Mouse (Mus musculus) midbrain, embryonic 11.5 days (tissue): ENCODE measurements around the gene Fgd6. TPM values are rescaled to one million over a fixed set of nuclear protein-coding genes. Genes with fewer than 3 reads are reported as not detected.

Experiments used
- ATAC-seq: fragments of 200-750 bp; cut with Nextera tagmentation; 2 replicates; pipeline ENCODE4 v1.8.0; 2017; ENCODE audit warnings: moderate TSS enrichment, moderate library complexity; ENCODE audit not compliant: low FRiP score
- DNase-seq: peaks from one replicate; pipeline ENCODE4 v3.0.0; 2015; ENCODE audit warnings: low spot score; ENCODE audit errors: missing footprints
- H3K27ac ChIP-seq: fragments of 300-500 bp; sonication (generic); 2 replicates; pipeline ENCODE4 v1.5.1; 2014; ENCODE audit warnings: low read depth, low read length
- H3K27me3 ChIP-seq: fragments of 300-500 bp; sonication (generic); 2 replicates; pipeline ENCODE4 v1.6.1; 2014; ENCODE audit warnings: mild to moderate bottlenecking, low read length, moderate library complexity, mixed read lengths; ENCODE audit not compliant: control insufficient read depth, insufficient read depth
- H3K36me3 ChIP-seq: fragments of 300-500 bp; sonication (generic); 2 replicates; pipeline ENCODE4 v1.6.1; 2014; ENCODE audit warnings: mild to moderate bottlenecking, low read length, moderate library complexity, mixed read lengths; ENCODE audit not compliant: control insufficient read depth, insufficient read depth
- H3K4me1 ChIP-seq: fragments of 300-500 bp; sonication (generic); 2 replicates; pipeline ENCODE4 v1.6.1; 2014; ENCODE audit warnings: low read length; ENCODE audit not compliant: control insufficient read depth, insufficient read depth
- H3K4me2 ChIP-seq: fragments of 300-500 bp; sonication (generic); 2 replicates; pipeline ENCODE4 v1.6.1; 2014; ENCODE audit warnings: mild to moderate bottlenecking, moderate library complexity
- H3K4me3 ChIP-seq: fragments of 300-500 bp; sonication (generic); 2 replicates; pipeline ENCODE4 v1.5.1; 2014; ENCODE audit warnings: low read depth, low read length
- H3K9ac ChIP-seq: fragments of 300-500 bp; sonication (generic); 2 replicates; pipeline ENCODE4 v1.6.1; 2014; ENCODE audit warnings: low read length
- H3K9me3 ChIP-seq: fragments of 300-500 bp; sonication (generic); 2 replicates; pipeline ENCODE4 v1.6.1; 2016; ENCODE audit warnings: low read length; ENCODE audit not compliant: control insufficient read depth
- WGBS: fragments of 180-500 bp; shearing (Covaris S2); extraction: QIAGEN DNeasy Blood & Tissue Kit; methylation state at CpG from one replicate; pipeline ENCODE4 v1.1.7; 2014; 5-methylcytosine and 5-hydroxymethylcytosine counted together
- polyA plus RNA-seq: library from polyadenylated mRNA; unstranded; fragments of >200 nt; fragmentation: Nextera tagmentation; extraction: Ambion mirVana; gene quantifications from 2 replicates; pipeline ENCODE4 v1.2.1, GENCODE M21; 2014

Gene Fgd6
- polyA plus RNA-seq, 1 experiment from 2014 or later: 5.6 TPM

GRCm38 (mm10) chr10:94076966-94077825, 41.4 kb downstream of the Fgd6 start:
- H3K27me3 ChIP-seq: no peaks in the 10 kb centered on the region
- WGBS: 60% methylated on average over 14 of the region's 14 CpGs
- H3K9me3 ChIP-seq: no peaks in the 10 kb centered on the region
- no peaks in the 10 kb centered on the region for H3K36me3 ChIP-seq
- H3K9ac ChIP-seq: no peak overlapping the region
- no peaks in the 10 kb centered on the region for H3K4me1 ChIP-seq
- H3K27ac ChIP-seq: no peak overlapping the region
- no peak overlapping the region for H3K4me3 ChIP-seq
- no peak for DNase-seq
- ATAC-seq: no peak
- no peak overlapping the region for H3K4me2 ChIP-seq

- Histone ChIP-seq H3K9ac (no peak overlapping the region), H3K4me1 (peaks cover 2% of the 10 kb centered on the region; the same call in 1 of the 2 replicates), H3K4me3 (no peak overlapping the region), H3K9me3 (no peaks in the 10 kb centered on the region), H3K36me3 (no peaks in the 10 kb centered on the region), H3K4me2 (no peak overlapping the region), H3K27me3 (no peaks in the 10 kb centered on the region), H3K27ac (no peak overlapping the region)
- WGBS: 73% methylated on average over 3 of the region's 3 CpGs
- no peak for DNase-seq
- no peak for ATAC-seq
Observed at GRCm38 (mm10) chr10:94080740-94081139, 44.9 kb downstream of the Fgd6 start.

DNA sequence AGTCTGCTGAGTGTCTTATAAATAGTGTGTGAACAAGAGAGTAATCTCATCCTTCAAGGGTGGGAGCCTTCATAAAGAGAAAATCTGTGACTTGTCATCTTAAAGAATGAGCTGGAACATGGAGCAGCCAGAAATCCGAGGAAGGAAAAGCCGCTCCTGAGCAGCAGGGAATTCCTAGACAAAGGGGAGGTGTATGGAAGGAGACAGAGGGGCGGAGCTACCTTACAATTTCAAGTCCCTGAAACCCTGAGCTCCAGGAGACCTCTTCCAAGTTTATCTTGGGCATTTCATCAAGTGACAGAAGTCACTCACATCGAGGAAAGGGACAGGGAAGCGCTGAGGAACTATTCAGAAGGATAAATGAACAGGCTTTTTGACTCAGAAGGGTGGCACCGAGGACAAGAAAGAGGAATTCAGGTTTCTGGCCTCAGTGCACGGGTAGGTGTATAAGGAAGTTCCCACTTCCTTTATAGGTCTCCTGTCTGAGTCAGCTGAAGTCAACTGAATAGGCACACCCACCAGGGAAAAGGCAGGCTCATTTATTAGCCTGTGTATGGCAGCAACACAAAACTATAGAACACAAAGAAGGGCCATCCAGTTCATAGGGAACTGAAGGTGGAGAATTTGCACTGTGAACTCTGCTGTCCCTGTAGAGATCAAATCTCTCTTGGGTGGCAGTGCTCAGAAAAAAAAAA, 46.4 kb downstream of the Fgd6 start:
- 41% methylated on average over 7 of the region's 7 CpGs for WGBS
- Histone ChIP-seq H3K9ac (no peak overlapping the region), H3K9me3 (no peaks in the 10 kb centered on the region), H3K4me2 (no peak overlapping the region), H3K36me3 (no peaks in the 10 kb centered on the region), H3K27ac (no peak overlapping the region), H3K4me3 (no peak overlapping the region), H3K4me1 (peaks cover 2% of the 10 kb centered on the region; the same call in 1 of the 2 replicates), H3K27me3 (no peaks in the 10 kb centered on the region)
- DNase-seq (no peak), ATAC-seq (no peak)

GRCm38 (mm10) chr10:94086315-94086714, 50.5 kb downstream of the Fgd6 start:
- H3K27me3 ChIP-seq: no peaks in the 10 kb centered on the region
- H3K4me2 ChIP-seq: no peak overlapping the region
- no peaks in the 10 kb centered on the region for H3K9me3 ChIP-seq
- WGBS: 93% methylated on average over 8 of the region's 8 CpGs
- H3K9ac ChIP-seq: no peak overlapping the region
- no peak overlapping the region for H3K27ac ChIP-seq
- H3K4me3 ChIP-seq: no peak overlapping the region
- peaks cover 2% of the 10 kb centered on the region; the same call in 1 of the 2 replicates for H3K4me1 ChIP-seq
- H3K36me3 ChIP-seq: 0 out of 2 replicates have a peak, but pooled peaks cover 2% of the 10 kb centered on the region
- no peak for ATAC-seq
- no peak for DNase-seq

DNA sequence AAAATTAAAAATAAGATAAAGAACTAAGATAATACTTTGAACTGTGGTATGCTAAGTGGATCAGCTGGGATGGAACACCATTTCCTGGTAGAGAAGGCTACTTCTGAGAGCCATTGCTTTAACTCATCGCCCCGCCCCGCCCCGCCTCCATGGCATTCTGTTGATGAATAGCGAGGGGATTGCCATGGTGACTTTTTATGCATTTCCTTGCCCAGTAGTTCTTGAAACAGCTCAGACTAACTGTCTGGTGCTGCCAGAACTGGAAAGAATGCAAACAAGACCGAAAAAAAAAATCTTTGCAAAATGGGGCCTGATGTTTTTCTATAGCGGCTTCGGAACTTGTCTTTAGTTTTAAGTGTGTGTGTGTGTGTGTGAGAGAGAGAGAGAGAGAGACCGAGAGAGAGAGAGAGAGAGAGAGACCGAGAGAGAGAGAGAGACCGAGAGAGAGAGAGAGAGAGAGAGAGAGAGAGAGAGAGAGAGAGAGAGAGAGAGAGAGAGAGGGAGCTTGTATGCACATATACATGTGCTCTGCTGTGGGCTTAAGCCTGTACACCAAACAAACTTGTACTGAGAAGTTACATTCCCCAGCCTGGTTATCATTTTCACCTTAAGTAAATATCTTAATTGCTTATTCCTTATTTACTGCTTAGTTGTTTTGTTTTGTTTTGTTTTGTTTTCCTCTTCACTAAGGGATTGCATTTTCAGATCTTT, 51.7 kb downstream of the Fgd6 start:
- H3K9ac ChIP-seq: no peak overlapping the region
- peak overlapping the region; percentile 20; the same call in 1 of the 2 replicates for H3K4me2 ChIP-seq
- no peaks in the 10 kb centered on the region; the same call in 1 of the 2 replicates for H3K9me3 ChIP-seq
- no peak overlapping the region for H3K27ac ChIP-seq
- H3K4me1 ChIP-seq: peaks cover 2% of the 10 kb centered on the region; the same call in 1 of the 2 replicates
- ATAC-seq: peak; percentile 30; the same call in 1 of the 2 replicates
- H3K27me3 ChIP-seq: no peaks in the 10 kb centered on the region
- 53% methylated on average over 8 of the region's 11 CpGs for WGBS
- H3K36me3 ChIP-seq: 0 out of 2 replicates have a peak, but pooled peaks cover 2% of the 10 kb centered on the region
- peak; percentile 92 for DNase-seq
- H3K4me3 ChIP-seq: no peak overlapping the region

- Histone ChIP-seq H3K4me3 (no peak overlapping the region), H3K27me3 (no peaks in the 10 kb centered on the region), H3K27ac (no peak overlapping the region), H3K4me2 (no peak overlapping the region), H3K9ac (no peak overlapping the region), H3K4me1 (peaks cover 7% of the 10 kb centered on the region), H3K36me3 (0 out of 2 replicates have a peak, but pooled peaks cover 2% of the 10 kb centered on the region), H3K9me3 (no peaks in the 10 kb centered on the region; the same call in 1 of the 2 replicates)
- no peak for ATAC-seq
- 88% methylated on average over 3 of the region's 3 CpGs for WGBS
- no peak for DNase-seq
Observed at GRCm38 (mm10) chr10:94090032-94090431, 54.2 kb downstream of the Fgd6 start.

GRCm38 (mm10) chr10:94093534-94093933, 57.7 kb downstream of the Fgd6 start:
- no peak overlapping the region for H3K4me3 ChIP-seq
- no peak overlapping the region for H3K4me2 ChIP-seq
- 0 out of 2 replicates have a peak, but pooled peaks cover 2% of the 10 kb centered on the region for H3K36me3 ChIP-seq
- peaks cover 7% of the 10 kb centered on the region for H3K4me1 ChIP-seq
- no peak overlapping the region for H3K9ac ChIP-seq
- H3K9me3 ChIP-seq: no peaks in the 10 kb centered on the region; the same call in 1 of the 2 replicates
- peak; percentile 77 for ATAC-seq
- no peak for DNase-seq
- WGBS: 19% methylated on average over 5 of the region's 5 CpGs
- H3K27me3 ChIP-seq: no peaks in the 10 kb centered on the region
- no peak overlapping the region; the same call in 1 of the 2 replicates for H3K27ac ChIP-seq

DNA sequence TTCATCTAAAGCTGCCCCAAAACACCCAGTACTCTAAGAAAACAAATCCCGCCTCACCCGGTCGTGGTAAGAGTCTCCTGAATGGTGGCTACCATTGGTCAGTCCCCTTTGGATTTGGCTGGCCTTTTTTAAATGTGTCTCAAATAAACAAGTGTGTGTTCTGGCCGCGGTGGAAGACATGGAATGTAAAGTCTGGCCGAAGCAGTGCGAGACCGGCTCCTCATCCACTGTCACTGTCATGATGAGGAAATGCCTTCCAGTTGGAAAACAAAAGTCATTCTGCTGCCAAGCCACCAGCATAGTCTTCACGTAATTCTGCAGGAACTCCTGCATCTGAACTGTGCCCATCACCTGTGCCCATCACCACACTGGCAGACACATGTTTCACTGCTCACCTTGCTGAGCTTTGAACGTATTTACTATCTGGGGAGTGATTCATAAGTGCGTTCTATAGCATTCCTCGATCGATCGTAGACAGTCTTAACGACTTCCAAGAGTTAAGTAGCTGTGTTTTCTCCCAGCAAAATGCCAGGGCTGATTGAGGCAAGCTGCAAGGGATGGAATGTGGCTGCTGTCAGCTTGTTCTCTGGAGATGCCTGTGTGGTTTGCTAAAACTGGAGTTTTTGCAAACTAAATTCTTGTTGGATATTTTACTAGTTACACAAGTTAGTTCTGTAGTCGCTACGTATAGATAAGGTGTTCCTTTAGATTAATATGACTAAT, 60.1 kb downstream of the Fgd6 start:
- H3K27me3 ChIP-seq: no peaks in the 10 kb centered on the region
- H3K27ac ChIP-seq: no peak overlapping the region
- ATAC-seq (no peak), DNase-seq (no peak)
- 92% methylated on average over 17 of the region's 17 CpGs for WGBS
- H3K4me1 ChIP-seq: peaks cover 7% of the 10 kb centered on the region
- H3K36me3 ChIP-seq: no peaks in the 10 kb centered on the region
- no peak overlapping the region for H3K4me2 ChIP-seq
- H3K4me3 ChIP-seq: no peak overlapping the region
- H3K9me3 ChIP-seq: no peaks in the 10 kb centered on the region; the same call in 1 of the 2 replicates
- no peak overlapping the region for H3K9ac ChIP-seq
